Mouse (Mus musculus) erythroblast, embryonic 14.5 days (primary cell): ENCODE measurements at regions not wholly inside any gene's neighbourhood (a gene's known extent, or its start where the extent isn't known, plus 50 kb on each side); places are given as distances from the start of the nearest gene placed in this dataset.

ENCODE experiments used
- GATA1 ChIP-seq: IDR thresholded peaks from 2 replicates; pipeline ENCODE4 v1.6.1; 2012; ENCODE audit warnings: low read length, inconsistent platforms, mixed read lengths
- TAL1 ChIP-seq: IDR thresholded peaks from 3 replicates; pipeline ENCODE4 v1.6.1; 2012; ENCODE audit warnings: low read length, inconsistent platforms, mixed read lengths

- TF ChIP-seq GATA1 (no peak), TAL1 (no peak)
Measured at GRCm38 (mm10) chr15:68797406-68797805, 2296.7 kb upstream of the Lrrc6 start.
